Mouse (Mus musculus) lung, embryonic 14.5 days (tissue): Measurements from ENCODE around the gene Cpt2. TPM values are rescaled to one million over a fixed set of nuclear protein-coding genes. Genes with fewer than 3 reads are reported as not detected.

ENCODE experiments used
- ATAC-seq: fragments of 200-750 bp; cut with Nextera tagmentation; 2 replicates; pipeline ENCODE4 v1.8.0; 2017; ENCODE audit warnings: mild to moderate bottlenecking, moderate TSS enrichment, moderate library complexity; ENCODE audit not compliant: insufficient read depth
- DNase-seq: peaks from one replicate; pipeline ENCODE4 v3.0.0-alpha.2; 2015
- H3K27ac ChIP-seq: fragments of 300-500 bp; sonication (generic); 2 replicates; pipeline ENCODE4 v1.5.1; 2014; ENCODE audit warnings: low read depth, mild to moderate bottlenecking, moderate library complexity
- H3K27me3 ChIP-seq: fragments of 300-500 bp; sonication (generic); 2 replicates; pipeline ENCODE4 v1.6.1; 2014; ENCODE audit warnings: low read length, control low read depth; ENCODE audit not compliant: insufficient read depth
- H3K36me3 ChIP-seq: fragments of 300-500 bp; sonication (generic); 2 replicates; pipeline ENCODE4 v1.6.1; 2014; ENCODE audit warnings: control low read depth; ENCODE audit not compliant: insufficient read depth
- H3K4me1 ChIP-seq: fragments of 300-500 bp; sonication (generic); 2 replicates; pipeline ENCODE4 v1.6.1; 2014; ENCODE audit warnings: antibody characterized with exemption, control low read depth; ENCODE audit not compliant: insufficient read depth
- H3K4me2 ChIP-seq: fragments of 300-500 bp; sonication (generic); 2 replicates; pipeline ENCODE4 v1.6.1; 2014; ENCODE audit warnings: mild to moderate bottlenecking
- H3K4me3 ChIP-seq: fragments of 300-500 bp; sonication (generic); 2 replicates; pipeline ENCODE4 v1.5.1; 2014; ENCODE audit warnings: low read depth, low read length
- H3K9ac ChIP-seq: fragments of 300-500 bp; sonication (generic); 2 replicates; pipeline ENCODE4 v1.6.1; 2014
- H3K9me3 ChIP-seq: fragments of 300-500 bp; sonication (generic); 2 replicates; pipeline ENCODE4 v1.6.1; 2016; ENCODE audit warnings: low read depth, low read length, control low read depth
- CTCF ChIP-seq: IDR thresholded peaks from 2 replicates; pipeline ENCODE4 v1.5.1; 2016; ENCODE audit warnings: antibody characterized with exemption, low read depth
- WGBS: fragments of 180-500 bp; shearing (Covaris S2); extraction: QIAGEN DNeasy Blood & Tissue Kit; methylation state at CpG from one replicate; pipeline ENCODE4 v1.1.7; 2014; 5-methylcytosine and 5-hydroxymethylcytosine counted together
- polyA plus RNA-seq: library from polyadenylated mRNA; unstranded; fragments of >200 nt; fragmentation: Nextera tagmentation; extraction: Ambion mirVana; gene quantifications from 2 replicates; pipeline ENCODE4 v1.2.1, GENCODE M21; 2014

Cpt2 gene
- polyA plus RNA-seq = 38.6 and 40.2 TPM in 2 replicates

DNA sequence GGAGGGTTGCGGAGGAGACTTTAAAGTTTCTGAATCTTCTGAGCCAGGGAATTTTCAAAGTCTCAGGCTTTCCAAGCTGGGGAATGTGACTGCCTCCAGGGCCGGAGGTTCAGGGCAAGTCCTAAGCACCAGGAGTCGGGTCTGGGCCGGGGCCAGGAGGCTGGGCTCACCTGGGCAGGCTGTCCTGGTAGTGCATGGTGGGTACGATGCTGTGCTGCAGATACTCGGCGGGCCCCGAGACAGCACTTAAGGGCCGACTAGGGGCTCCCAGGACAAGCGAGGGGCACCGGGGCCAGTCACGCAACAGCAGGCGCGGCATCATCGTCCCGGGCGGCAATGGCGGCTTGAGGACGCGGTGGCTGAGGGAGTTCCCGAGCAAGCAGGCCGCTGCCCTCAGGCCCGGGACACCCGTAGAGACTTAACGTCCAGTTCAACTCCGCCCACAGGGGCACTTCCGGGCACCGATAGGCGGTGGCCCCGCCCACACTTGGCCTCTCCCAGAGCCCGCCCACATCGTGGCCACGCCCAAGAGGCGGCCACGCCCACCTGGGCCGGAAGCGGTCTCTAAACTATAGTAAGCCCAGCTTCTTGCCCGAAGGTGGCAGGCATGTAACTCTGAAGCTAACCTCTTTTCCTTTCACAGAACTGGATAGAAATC, at the start of gene Cpt2:
Gene Cpt2 (minus strand): TSS at position 466 of the 658 bp plus-strand sequence.
- Histone ChIP-seq H3K4me2 (peak within 1 kb of the TSS; percentile 85), H3K27me3 (no peaks in the 10 kb centered on the region), H3K36me3 (no peaks in the 10 kb centered on the region), H3K9ac (peak within 1 kb of the TSS; percentile 90), H3K9me3 (no peaks in the 10 kb centered on the region), H3K4me3 (peak within 1 kb of the TSS; percentile 87), H3K27ac (peak within 1 kb of the TSS; percentile 73), H3K4me1 (peaks cover 13% of the 10 kb centered on the region)
- DNase-seq (peak; percentile 99), ATAC-seq (peak; percentile 97)
- TF ChIP-seq CTCF = no peak; the same call in 1 of the 2 replicates
- under 1% methylated on average over 38 of the region's 38 CpGs for WGBS

GRCm38 (mm10) chr4:107971162-107971561, 47.8 kb upstream of the Cpt2 start:
- Histone ChIP-seq H3K4me1 (no peaks in the 10 kb centered on the region), H3K9me3 (no peaks in the 10 kb centered on the region), H3K9ac (no peak overlapping the region), H3K36me3 (no peaks in the 10 kb centered on the region), H3K4me3 (no peak overlapping the region), H3K27me3 (no peaks in the 10 kb centered on the region), H3K27ac (no peak overlapping the region), H3K4me2 (no peak overlapping the region)
- ATAC-seq = no peak
- no peak for TF ChIP-seq CTCF
- WGBS = 86% methylated on average over 1 of the region's 1 CpGs
- no peak for DNase-seq

- ATAC-seq (no peak), DNase-seq (no peak)
- no peak overlapping the region for H3K9ac ChIP-seq
- H3K27me3 ChIP-seq = no peaks in the 10 kb centered on the region
- H3K4me1 ChIP-seq = no peaks in the 10 kb centered on the region
- no peak overlapping the region for H3K27ac ChIP-seq
- no peak overlapping the region for H3K4me2 ChIP-seq
- H3K4me3 ChIP-seq = no peak overlapping the region
- H3K36me3 ChIP-seq = no peaks in the 10 kb centered on the region
- no peak for TF ChIP-seq CTCF
- H3K9me3 ChIP-seq = no peaks in the 10 kb centered on the region
These were observed 46.4 kb upstream of the Cpt2 start for GRCm38 (mm10) chr4:107969781-107970180.

GRCm38 (mm10) chr4:107967966-107968682, 44.7 kb upstream of the Cpt2 start, which contains the start of gene Slc1a7:
Gene Slc1a7, plus strand, starts transcription at chr4:107968332.
- Histone ChIP-seq H3K4me2 (no peak within 1 kb of the TSS), H3K27ac (no peak within 1 kb of the TSS), H3K4me3 (no peak within 1 kb of the TSS), H3K4me1 (no peaks in the 10 kb centered on the region), H3K9ac (no peak within 1 kb of the TSS), H3K9me3 (no peaks in the 10 kb centered on the region), H3K27me3 (no peaks in the 10 kb centered on the region), H3K36me3 (no peaks in the 10 kb centered on the region)
- no peak for DNase-seq
- WGBS = 73% methylated on average over 16 of the region's 16 CpGs
- peak; percentile 41; the same call in 1 of the 2 replicates for ATAC-seq
- TF ChIP-seq CTCF = no peak

DNA sequence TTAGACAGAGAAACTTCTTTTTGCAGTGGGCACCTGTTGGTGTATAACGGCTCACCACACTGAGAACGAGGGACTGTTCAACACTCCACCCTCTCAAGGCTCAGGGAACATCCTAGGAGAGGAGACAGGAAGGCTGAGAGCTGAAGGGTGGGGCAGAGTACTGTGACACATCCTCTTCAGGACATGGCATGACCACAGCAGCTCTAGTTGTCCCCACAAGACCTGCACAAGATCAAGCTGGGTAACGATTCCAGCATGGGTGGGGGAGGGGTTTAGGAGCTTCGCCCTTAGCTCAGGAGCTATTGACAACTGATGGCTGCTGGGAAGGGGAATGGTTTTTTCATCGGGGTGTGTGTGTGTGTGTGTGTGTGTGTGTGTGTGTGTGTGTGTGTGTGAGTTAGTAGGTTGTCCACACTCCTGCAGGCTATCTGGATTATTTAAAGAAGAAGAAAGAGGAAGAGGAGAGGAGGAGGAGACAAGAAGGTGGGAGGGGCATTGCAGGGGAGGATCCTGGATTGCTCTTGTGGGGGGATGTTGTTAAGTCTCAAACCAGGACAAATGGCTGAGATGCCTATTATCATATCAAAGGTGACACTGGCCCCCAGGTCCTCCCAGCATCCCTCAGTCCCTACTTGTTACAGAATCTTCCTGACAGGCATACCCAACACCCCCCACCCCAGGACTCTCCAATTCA, 43.2 kb upstream of the Cpt2 start:
- no peak for DNase-seq
- Histone ChIP-seq H3K27ac (no peak overlapping the region), H3K4me2 (no peak overlapping the region), H3K4me3 (no peak overlapping the region), H3K36me3 (no peaks in the 10 kb centered on the region), H3K9ac (no peak overlapping the region), H3K27me3 (no peaks in the 10 kb centered on the region), H3K4me1 (peaks cover 10% of the 10 kb centered on the region; the same call in 1 of the 2 replicates), H3K9me3 (no peaks in the 10 kb centered on the region)
- no peak for TF ChIP-seq CTCF
- ATAC-seq = no peak
- WGBS = 48% methylated on average over 5 of the region's 5 CpGs

DNA sequence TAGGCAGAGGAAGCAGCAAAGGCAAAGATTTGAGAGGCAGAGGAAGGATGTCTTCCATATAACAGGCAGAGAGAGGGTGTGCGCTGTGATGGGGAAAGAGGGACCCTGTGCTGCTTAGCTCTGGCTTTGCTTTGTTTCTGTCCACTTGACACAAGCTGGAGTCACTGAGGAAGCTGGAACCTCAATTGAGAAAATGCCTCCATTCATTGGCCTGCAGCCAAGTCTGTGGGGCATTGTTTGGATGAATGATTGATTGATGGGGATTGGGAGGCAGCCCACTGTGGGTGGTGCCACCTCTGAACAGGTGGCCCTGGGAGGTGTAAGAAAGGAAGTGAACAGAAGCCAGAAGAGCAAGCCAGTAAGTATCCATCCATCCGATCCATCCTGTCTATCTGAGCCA, 39.4 kb upstream of the Cpt2 start:
- WGBS = 73% methylated on average over 2 of the region's 2 CpGs
- H3K27ac ChIP-seq = no peak overlapping the region
- H3K4me1 ChIP-seq = peaks cover 10% of the 10 kb centered on the region; the same call in 1 of the 2 replicates
- no peaks in the 10 kb centered on the region for H3K9me3 ChIP-seq
- H3K27me3 ChIP-seq = no peaks in the 10 kb centered on the region
- no peak overlapping the region for H3K9ac ChIP-seq
- no peak overlapping the region for H3K4me3 ChIP-seq
- H3K4me2 ChIP-seq = no peak overlapping the region
- peak; percentile 49 for DNase-seq
- H3K36me3 ChIP-seq = no peaks in the 10 kb centered on the region
- TF ChIP-seq CTCF = no peak
- no peak for ATAC-seq
